Mouse (Mus musculus) midbrain, embryonic 16.5 days (tissue): ENCODE results near the gene Gtse1. TPM values are rescaled to one million over a fixed set of nuclear protein-coding genes. Genes with fewer than 3 reads are reported as not detected.

Source experiments
- ATAC-seq: fragments of 200-750 bp; cut with Nextera tagmentation; 2 replicates; pipeline ENCODE4 v1.8.0; 2017; ENCODE audit warnings: moderate TSS enrichment
- H3K27ac ChIP-seq: fragments of 300-500 bp; sonication (generic); 2 replicates; pipeline ENCODE4 v1.5.1; 2014; ENCODE audit warnings: mild to moderate bottlenecking, low read length, mixed read lengths
- H3K27me3 ChIP-seq: fragments of 300-500 bp; sonication (generic); 2 replicates; pipeline ENCODE4 v1.6.1; 2014; ENCODE audit warnings: low read depth, low read length, mixed read lengths; ENCODE audit not compliant: control insufficient read depth, insufficient read depth
- H3K36me3 ChIP-seq: fragments of 300-500 bp; sonication (generic); 2 replicates; pipeline ENCODE4 v1.6.1; 2014; ENCODE audit warnings: mild to moderate bottlenecking, low read length, moderate library complexity, mixed read lengths; ENCODE audit not compliant: control insufficient read depth, insufficient read depth
- H3K4me1 ChIP-seq: fragments of 300-500 bp; sonication (generic); 2 replicates; pipeline ENCODE4 v1.6.1; 2014; ENCODE audit warnings: mild to moderate bottlenecking, low read length, mixed read lengths; ENCODE audit not compliant: control insufficient read depth, insufficient read depth
- H3K4me2 ChIP-seq: fragments of 300-500 bp; sonication (generic); 2 replicates; pipeline ENCODE4 v1.6.1; 2014; ENCODE audit warnings: mild to moderate bottlenecking, low read length, mixed read lengths
- H3K4me3 ChIP-seq: fragments of 300-500 bp; sonication (generic); 2 replicates; pipeline ENCODE4 v1.5.1; 2014; ENCODE audit warnings: low read depth, mild to moderate bottlenecking, low read length, moderate library complexity, mixed read lengths
- H3K9ac ChIP-seq: fragments of 300-500 bp; sonication (generic); 2 replicates; pipeline ENCODE4 v1.6.1; 2014; ENCODE audit warnings: low read depth, low read length, mixed read lengths
- H3K9me3 ChIP-seq: fragments of 300-500 bp; sonication (generic); replicated peaks from 2 replicates; pipeline ENCODE4 v1.6.1; 2014; ENCODE audit warnings: mild to moderate bottlenecking, low read length, mixed read lengths; ENCODE audit not compliant: control insufficient read depth, poor library complexity, severe bottlenecking
- WGBS: fragments of 180-500 bp; shearing (Covaris S2); extraction: QIAGEN DNeasy Blood & Tissue Kit; methylation state at CpG from one replicate; pipeline ENCODE4 v1.1.7; 2014; 5-methylcytosine and 5-hydroxymethylcytosine counted together
- polyA plus RNA-seq: library from polyadenylated mRNA; unstranded; fragments of >200 nt; fragmentation: Nextera tagmentation; extraction: Ambion mirVana; gene quantifications from 2 replicates; pipeline ENCODE4 v1.2.1, GENCODE M21; 2015

The Gtse1 gene
- polyA plus RNA-seq, 1 experiment from 2014 or later: 3.4 TPM

- Histone ChIP-seq H3K4me3 (no peak overlapping the region), H3K9ac (no peak overlapping the region), H3K27ac (no peak overlapping the region), H3K27me3 (no peaks in the 10 kb centered on the region), H3K9me3 (no peaks in the 10 kb centered on the region), H3K36me3 (0 out of 2 replicates have a peak, but pooled peaks cover 2% of the 10 kb centered on the region), H3K4me1 (no peaks in the 10 kb centered on the region), H3K4me2 (no peak overlapping the region)
- WGBS: 80% methylated on average over 8 of the region's 8 CpGs
- ATAC-seq: no peak
Observed at GRCm38 (mm10) chr15:85903826-85904225, 44.3 kb downstream of the Gtse1 start.

GRCm38 (mm10) chr15:85908660-85909491, 49.3 kb downstream of the Gtse1 start:
- 95% methylated on average over 7 of the region's 7 CpGs for WGBS

GRCm38 (mm10) chr15:85909492-85909829, 49.9 kb downstream of the Gtse1 start:
- H3K27ac ChIP-seq: no peak overlapping the region
- H3K36me3 ChIP-seq: no peaks in the 10 kb centered on the region
- H3K27me3 ChIP-seq: no peaks in the 10 kb centered on the region
- H3K9ac ChIP-seq: no peak overlapping the region
- H3K4me1 ChIP-seq: no peaks in the 10 kb centered on the region
- 97% methylated on average over 3 of the region's 3 CpGs for WGBS
- no peaks in the 10 kb centered on the region for H3K9me3 ChIP-seq
- no peak for ATAC-seq
- H3K4me3 ChIP-seq: no peak overlapping the region
- no peak overlapping the region for H3K4me2 ChIP-seq

More at GRCm38 (mm10) chr15:85908660-85909491, 49.3 kb downstream of the Gtse1 start:
- ATAC-seq: no peak
- Histone ChIP-seq H3K9me3 (no peaks in the 10 kb centered on the region), H3K4me1 (no peaks in the 10 kb centered on the region), H3K27me3 (no peaks in the 10 kb centered on the region), H3K27ac (no peak overlapping the region), H3K4me2 (no peak overlapping the region), H3K4me3 (no peak overlapping the region), H3K36me3 (no peaks in the 10 kb centered on the region), H3K9ac (no peak overlapping the region)

GRCm38 (mm10) chr15:85909931-85910330, 50.4 kb downstream of the Gtse1 start:
- Histone ChIP-seq H3K9ac (no peak overlapping the region), H3K4me1 (no peaks in the 10 kb centered on the region), H3K9me3 (no peaks in the 10 kb centered on the region), H3K4me3 (no peak overlapping the region), H3K4me2 (no peak overlapping the region), H3K27me3 (no peaks in the 10 kb centered on the region), H3K36me3 (no peaks in the 10 kb centered on the region), H3K27ac (no peak overlapping the region)
- ATAC-seq: no peak
- WGBS: 57% methylated on average over 10 of the region's 10 CpGs

GRCm38 (mm10) chr15:85913605-85914004, 54.1 kb downstream of the Gtse1 start:
- no peak overlapping the region for H3K4me3 ChIP-seq
- no peak overlapping the region for H3K27ac ChIP-seq
- no peak for ATAC-seq
- no peaks in the 10 kb centered on the region for H3K36me3 ChIP-seq
- H3K9me3 ChIP-seq: no peaks in the 10 kb centered on the region
- no peak overlapping the region for H3K9ac ChIP-seq
- WGBS: 29% methylated on average over 2 of the region's 2 CpGs
- no peak overlapping the region for H3K4me2 ChIP-seq
- no peaks in the 10 kb centered on the region for H3K4me1 ChIP-seq
- H3K27me3 ChIP-seq: no peaks in the 10 kb centered on the region

GRCm38 (mm10) chr15:85919191-85919891, 59.8 kb downstream of the Gtse1 start:
- H3K4me2 ChIP-seq: no peak overlapping the region
- no peak overlapping the region for H3K9ac ChIP-seq
- no peaks in the 10 kb centered on the region for H3K9me3 ChIP-seq
- H3K4me3 ChIP-seq: no peak overlapping the region
- WGBS: 44% methylated on average over 8 of the region's 8 CpGs
- no peaks in the 10 kb centered on the region for H3K27me3 ChIP-seq
- H3K4me1 ChIP-seq: no peaks in the 10 kb centered on the region
- no peak for ATAC-seq
- H3K27ac ChIP-seq: no peak overlapping the region
- no peaks in the 10 kb centered on the region for H3K36me3 ChIP-seq

GRCm38 (mm10) chr15:85919892-85920248, 60.3 kb downstream of the Gtse1 start:
- H3K9ac ChIP-seq: no peak overlapping the region
- WGBS: 60% methylated on average over 8 of the region's 8 CpGs
- H3K27ac ChIP-seq: no peak overlapping the region
- H3K4me1 ChIP-seq: no peaks in the 10 kb centered on the region
- no peaks in the 10 kb centered on the region for H3K9me3 ChIP-seq
- no peak for ATAC-seq
- H3K27me3 ChIP-seq: no peaks in the 10 kb centered on the region
- no peak overlapping the region for H3K4me3 ChIP-seq
- no peak overlapping the region for H3K4me2 ChIP-seq
- no peaks in the 10 kb centered on the region for H3K36me3 ChIP-seq

- ATAC-seq: no peak
- WGBS: 91% methylated on average over 11 of the region's 11 CpGs
- no peaks in the 10 kb centered on the region for H3K27me3 ChIP-seq
- no peaks in the 10 kb centered on the region for H3K36me3 ChIP-seq
- no peaks in the 10 kb centered on the region for H3K9me3 ChIP-seq
- no peak overlapping the region for H3K4me3 ChIP-seq
- no peak overlapping the region for H3K4me2 ChIP-seq
- no peaks in the 10 kb centered on the region for H3K4me1 ChIP-seq
- H3K9ac ChIP-seq: no peak overlapping the region
- no peak overlapping the region for H3K27ac ChIP-seq
Observed at GRCm38 (mm10) chr15:85921855-85922254, 62.3 kb downstream of the Gtse1 start.
